Mouse (Mus musculus) monocyte, adult 2 months (primary cell): ENCODE measurements at regions not wholly inside any gene's neighbourhood (a gene's known extent, or its start where the extent isn't known, plus 50 kb on each side); places are given as distances from the start of the nearest gene placed in this dataset.

Experiments
- DNase-seq, 2 experiments: peaks; one replicate each; pipeline ENCODE4 v3.0.0; 2022; ENCODE audit warnings: low spot score in 2 of 2, low read depth in 1 of 2

DNA sequence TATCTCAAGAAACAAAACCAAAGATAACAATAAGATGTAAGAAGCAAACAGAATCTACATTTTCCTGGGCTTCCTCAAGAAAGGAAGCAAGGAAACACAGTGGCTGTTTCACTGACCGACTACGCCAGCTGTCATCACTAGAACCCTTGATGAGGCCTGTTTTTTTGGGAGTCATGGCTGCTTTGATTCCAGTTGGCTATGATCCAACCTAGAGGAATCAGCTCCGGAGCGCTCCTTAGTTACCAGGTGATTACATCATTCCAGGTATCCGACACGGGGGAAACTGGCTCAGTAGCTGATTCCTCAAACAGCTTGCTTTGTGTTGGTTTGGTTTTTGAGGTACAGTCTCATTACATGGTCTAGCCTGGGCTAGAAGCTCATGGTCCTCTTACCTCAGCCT, 84.1 kb upstream of the Galnt15 start:
- no peak for DNase-seq

GRCm38 (mm10) chr14:31945125-31945524, 83.7 kb upstream of the Galnt15 start:
- DNase-seq, result no peak

- no peak for DNase-seq
Measured at GRCm38 (mm10) chr14:31946032-31946431, 82.8 kb upstream of the Galnt15 start.

DNA sequence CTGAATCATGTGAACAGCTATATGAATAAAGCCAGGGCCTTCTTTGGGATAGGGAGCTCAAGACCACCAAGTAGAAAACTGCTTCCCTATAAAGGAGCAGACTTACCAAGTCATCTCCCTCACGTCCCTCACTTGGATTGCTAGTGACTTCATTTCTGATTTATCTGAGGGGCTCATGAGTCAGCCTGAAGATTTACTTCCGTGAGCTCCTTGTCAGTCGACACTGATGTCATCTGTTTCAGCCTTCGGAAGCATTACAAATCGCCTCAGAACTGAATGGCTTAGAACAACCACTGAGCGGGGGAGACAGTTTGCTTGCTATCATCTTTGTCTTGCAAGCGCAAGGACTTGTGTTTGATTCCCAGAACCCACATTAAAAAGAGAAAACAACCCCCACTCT, 81.5 kb upstream of the Galnt15 start:
- no peak for DNase-seq

- DNase-seq, result no peak
Measured at GRCm38 (mm10) chr14:31951894-31952293, 76.9 kb upstream of the Galnt15 start.

GRCm38 (mm10) chr14:31953783-31954182, 75.0 kb upstream of the Galnt15 start:
- no peak for DNase-seq

DNA sequence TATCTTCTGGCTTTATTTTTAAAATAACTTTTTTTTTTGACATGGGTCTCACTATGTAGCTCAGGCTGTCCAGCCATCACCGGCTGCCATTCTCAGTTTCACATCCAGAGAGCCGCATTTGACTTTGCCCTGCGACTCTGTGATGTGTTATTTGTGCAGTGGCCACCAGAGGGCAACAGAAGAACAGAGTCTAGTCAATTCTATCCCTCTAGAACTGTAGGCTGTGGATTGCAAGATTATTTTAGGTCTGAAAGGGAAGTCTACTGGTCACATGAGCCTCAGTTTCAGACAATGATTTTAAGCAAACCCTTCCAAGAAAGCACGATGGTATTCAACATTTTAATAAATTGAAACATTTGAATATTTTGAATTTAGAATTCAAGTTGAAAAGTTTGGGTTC, 73.8 kb upstream of the Galnt15 start:
- DNase-seq, result peak; percentile 7 to 40

DNA sequence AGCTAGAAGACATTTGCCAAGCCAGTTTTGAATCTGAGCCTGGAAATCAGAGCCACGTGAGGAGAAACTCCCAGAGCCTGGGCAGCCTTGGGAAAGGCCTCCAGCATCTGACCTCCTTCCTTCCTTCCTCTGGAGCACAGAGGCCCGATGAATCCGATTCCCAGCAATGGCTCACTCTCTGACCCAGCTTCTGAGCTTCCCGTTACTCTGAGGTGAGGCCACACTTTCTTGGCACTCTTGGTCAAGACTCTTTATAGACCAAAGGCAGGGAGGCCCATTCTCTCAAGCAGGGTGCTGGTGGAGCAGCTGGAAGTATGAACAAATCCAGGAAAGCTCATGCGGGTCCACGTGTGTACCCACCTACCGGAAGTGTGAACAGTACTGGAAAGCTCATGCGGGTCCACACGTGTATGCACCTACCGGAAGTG, 71.6 kb upstream of the Galnt15 start:
- no peak for DNase-seq

DNA sequence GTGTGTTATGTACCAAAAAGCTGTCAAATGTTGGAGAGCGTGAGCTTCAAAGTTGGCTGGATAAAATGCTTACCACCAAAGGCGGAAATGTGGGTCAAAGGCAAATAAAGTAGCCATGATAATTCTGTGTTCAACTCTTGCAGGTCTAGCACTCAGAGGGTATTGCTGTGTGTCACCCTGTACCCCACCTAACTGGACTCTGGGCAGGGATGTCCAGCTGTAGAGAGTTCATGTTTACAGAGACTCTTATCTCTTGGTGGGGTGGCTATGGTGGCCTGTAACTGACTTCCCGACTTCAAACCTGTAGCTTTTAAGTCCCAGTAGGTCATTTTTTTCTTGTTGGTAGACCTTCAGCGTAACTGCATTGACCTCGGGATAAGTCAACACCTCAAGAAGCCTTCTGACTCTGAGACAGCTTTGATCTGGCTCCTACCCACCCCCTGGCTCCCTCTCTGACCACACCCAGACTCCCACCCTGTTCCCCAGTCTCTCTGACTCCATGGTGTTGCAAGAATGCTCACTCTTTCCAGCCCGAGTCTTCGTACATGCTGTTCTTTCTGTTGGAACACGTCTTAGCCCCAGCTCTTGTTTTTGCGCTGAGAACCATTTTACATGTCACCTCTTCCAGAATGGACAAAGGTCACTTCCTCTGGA, 68.5 kb upstream of the Galnt15 start:
- no peak for DNase-seq

DNA sequence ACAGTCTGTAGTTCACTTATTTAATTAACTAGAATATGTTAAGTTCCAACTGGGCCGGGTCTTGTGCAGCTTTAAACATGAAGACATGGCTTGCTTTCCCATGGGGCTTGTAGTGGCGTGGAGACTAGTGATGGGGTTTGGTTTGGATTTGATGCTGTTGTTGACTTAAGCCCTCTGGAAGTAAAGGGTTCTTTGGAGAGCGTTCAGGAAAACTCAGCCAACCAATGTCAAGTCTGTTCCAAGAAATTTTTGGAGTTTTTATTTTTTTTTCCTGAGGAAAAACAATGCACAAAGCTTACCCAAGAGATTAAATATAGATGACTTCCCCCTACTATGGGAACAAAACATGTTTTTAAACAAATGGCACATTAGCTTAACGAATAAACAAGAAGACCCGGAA, 67.3 kb upstream of the Galnt15 start:
- no peak for DNase-seq

GRCm38 (mm10) chr14:31963131-31963911, 65.5 kb upstream of the Galnt15 start:
- no peak for DNase-seq

DNA sequence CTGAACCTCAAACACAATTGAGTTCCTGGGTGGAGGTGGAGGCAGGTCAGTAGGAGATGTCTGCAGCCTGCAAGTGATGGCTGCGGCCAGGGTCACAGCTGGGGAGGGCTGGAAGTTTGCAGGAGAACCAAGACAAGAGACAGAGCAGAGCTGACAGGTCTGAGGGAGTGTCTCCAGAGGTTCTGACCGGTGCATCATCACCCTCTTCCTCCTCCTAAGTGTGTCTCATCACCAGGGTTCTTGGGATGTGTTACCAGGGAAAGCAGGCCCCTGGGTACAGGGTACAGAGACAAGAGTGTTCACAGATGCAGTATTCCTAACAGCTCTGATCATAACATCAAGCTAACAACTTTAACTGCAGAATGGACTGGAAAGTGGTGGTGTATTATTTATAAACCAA, 64.7 kb upstream of the Galnt15 start:
- no peak for DNase-seq

DNA sequence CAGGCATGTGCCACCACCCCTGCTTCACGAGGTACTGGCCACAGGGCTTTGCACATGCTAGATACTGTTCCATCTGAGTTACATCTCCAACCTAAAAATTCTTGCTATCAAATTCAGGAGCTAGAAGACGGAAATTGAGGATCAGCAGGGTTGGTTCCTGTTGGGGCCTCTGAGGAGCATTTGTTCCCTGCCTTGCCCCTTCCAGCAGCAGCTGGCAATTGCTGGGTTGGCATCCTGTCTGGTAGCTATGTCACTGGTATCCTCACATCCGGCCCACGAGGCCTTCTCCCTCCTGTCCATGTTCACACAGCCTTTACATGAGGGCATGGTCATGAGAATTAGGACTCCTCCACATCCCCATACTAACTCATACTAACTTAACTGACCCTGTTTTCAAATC, 64.0 kb upstream of the Galnt15 start:
- no peak for DNase-seq

DNA sequence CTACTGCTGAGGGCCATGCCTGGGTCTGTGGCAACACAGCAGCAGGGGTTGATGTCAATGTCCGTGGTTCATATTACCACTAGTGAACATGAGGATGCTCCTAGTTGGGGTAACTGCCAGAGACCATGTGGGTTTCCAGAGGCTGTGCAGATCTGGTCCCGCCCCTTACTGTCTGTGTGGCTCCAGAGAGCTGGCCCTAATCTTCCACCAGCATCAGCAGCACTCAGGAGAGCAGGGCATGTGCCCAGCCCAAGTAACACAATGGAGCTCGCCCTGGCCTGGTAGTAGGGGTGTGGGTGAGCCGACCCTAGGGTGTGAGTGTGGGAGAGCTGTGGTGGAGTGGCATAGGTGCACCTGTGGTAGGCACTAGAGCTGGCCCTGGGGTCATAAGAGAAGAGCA, 59.3 kb upstream of the Galnt15 start:
- DNase-seq, result no peak

DNA sequence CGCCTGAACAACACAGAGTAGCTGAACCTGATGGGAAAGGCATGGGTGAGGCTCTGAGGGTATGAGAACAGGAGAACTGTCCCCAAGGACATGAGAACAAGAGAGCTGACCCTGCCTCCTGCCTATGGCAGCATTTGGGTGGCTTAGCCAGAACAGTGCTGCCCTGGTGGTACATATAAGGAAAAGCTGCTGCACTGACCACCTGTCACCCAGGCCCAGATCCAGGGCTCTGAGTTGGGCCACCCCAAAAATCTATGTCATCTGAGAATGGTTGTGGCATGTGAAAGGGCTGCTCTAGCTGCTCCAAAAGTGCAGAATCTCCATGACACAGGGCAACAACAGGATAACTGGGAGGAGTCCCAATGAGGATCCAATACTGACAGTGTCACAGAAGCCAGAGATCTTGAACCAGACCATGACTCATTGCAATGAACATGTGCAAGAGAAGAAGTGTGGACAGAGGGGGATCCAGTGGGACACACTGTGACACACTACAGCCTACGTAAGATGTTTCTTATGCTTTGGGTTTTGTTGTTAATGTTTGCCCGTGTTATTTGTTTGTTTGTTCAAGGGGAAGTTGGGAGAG, 58.5 kb upstream of the Galnt15 start:
- no peak for DNase-seq

GRCm38 (mm10) chr14:31970851-31971250, 57.9 kb upstream of the Galnt15 start:
- DNase-seq, result no peak

DNA sequence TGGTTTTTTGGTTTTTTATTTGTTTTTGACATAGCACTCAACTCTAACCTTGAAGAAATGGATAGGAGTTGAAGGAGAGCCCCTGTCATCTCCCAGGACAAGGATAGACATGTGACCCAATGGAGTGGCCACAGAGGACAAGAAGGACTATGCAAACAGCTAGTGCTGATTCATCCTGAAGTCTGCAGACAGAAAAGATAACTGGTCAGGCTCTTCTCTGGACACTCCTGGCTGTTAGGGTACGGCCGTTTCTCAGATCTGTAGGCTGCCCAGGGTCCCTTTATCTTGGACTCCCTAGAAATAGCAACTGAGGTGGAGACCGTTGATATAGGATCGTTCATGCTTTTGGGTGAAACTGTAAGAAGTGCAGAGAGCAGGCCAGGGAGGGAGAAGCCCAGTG, 55.1 kb upstream of the Galnt15 start:
- no peak for DNase-seq

DNA sequence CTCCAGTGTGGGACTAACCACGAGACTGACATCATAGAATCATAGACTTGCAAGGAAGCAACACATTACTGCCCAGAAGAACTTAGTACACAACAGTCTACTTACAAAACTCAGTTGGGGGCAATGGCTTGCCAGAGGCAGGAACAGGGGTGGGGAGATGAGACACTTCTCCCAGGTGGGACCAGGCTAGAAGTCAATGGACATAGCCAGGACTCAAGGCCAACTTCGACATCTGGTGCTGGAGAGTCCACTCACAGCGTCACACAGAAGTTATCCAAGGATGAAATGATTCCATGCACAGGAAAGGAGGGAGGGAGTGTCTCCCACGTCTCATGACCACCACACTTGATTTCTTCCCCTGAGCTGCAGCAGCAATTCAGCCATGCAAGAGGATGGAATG, 50.6 kb upstream of the Galnt15 start:
- DNase-seq, result no peak

GRCm38 (mm10) chr14:31978690-31979089, 50.1 kb upstream of the Galnt15 start:
- DNase-seq, result no peak
